Mouse (Mus musculus) spleen, adult 2 months (tissue): Measurements from ENCODE around the gene Gm20521.

Experiments used
- CTCF ChIP-seq: fragments of 200-500 bp; IDR thresholded peaks from 2 replicates; pipeline ENCODE4 v1.5.1; 2011; ENCODE audit warnings: mild to moderate bottlenecking, inconsistent platforms; ENCODE audit not compliant: insufficient read depth, insufficient read length, insufficient replicate concordance; ENCODE audit errors: extremely low read depth
- POLR2A ChIP-seq: fragments of 200-500 bp; IDR thresholded peaks from 2 replicates; pipeline ENCODE4 v1.6.1; 2011; ENCODE audit warnings: low read depth, low read length, inconsistent platforms

DNA sequence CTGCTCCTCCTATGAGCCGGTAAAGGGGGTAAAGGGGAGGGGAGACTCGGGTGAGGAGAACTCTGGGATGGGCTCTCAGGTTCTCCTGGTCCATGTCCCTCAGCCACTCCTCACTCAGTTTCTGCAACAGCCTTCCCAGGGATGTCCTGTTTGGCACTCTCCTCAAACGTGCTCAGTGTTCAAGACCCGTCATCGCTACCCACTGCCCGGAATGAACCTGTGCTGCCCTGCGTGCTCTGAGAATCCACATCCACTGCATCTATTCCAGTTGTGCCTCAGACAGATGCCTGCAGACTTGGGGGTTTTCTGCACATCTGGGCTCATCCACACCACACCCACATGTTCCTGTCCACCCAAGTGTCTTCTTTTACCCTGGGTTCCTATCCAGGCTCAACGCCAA lies 59.2 kb downstream of the Gm20521 start:
- TF ChIP-seq CTCF = no peak
- TF ChIP-seq POLR2A = no peak
